Mouse (Mus musculus): ENCODE results near the gene Lrrtm3.

DNA sequence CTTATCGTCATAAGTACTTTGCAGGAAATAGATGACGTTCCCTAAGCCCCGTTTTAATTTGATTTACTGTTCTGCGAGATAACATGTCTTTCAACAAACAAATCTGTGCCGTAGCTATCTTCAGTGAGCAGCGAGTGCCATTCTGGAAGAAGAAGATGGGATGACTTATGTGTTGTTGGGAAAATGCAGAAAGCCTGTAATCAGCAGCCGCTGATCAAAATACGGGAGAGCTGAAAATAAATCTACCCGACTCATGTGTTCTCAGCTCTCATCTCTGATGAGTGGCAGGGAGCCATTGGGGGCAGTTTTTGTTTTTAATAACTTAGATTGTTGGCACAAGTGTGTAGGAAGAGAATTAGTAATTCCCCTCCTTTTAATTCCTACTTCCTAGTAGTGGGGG is 26.4 kb downstream of the Lrrtm3 start:
- no peak for TF ChIP-seq CTCF (conservative IDR thresholded peaks at IDR 0.05 in 1 of 2, IDR thresholded peaks at IDR 0.05 in 1 of 2; ENCODE audit: low read depth in 2 of 2, low read length in 2 of 2)
- TF ChIP-seq POLR2AphosphoS2 (IDR thresholded peaks at IDR 0.05; ENCODE audit: low read depth, low read length): no peak
- TF ChIP-seq HCFC1 (IDR thresholded peaks at IDR 0.05; ENCODE audit: low read depth, low read length): no peak
- no peak for TF ChIP-seq ZNF384 (IDR thresholded peaks at IDR 0.05; ENCODE audit: low read depth, low read length)
- no peak for TF ChIP-seq POLR2A (IDR thresholded peaks at IDR 0.05; ENCODE audit: low read depth, low read length)
- TF ChIP-seq MAZ (IDR thresholded peaks at IDR 0.05; ENCODE audit: low read depth, low read length): no peak
- no peak for TF ChIP-seq USF1 (IDR thresholded peaks at IDR 0.05; ENCODE audit: low read depth, low read length)
- no peak for TF ChIP-seq GABPA (IDR thresholded peaks at IDR 0.05; ENCODE audit: insufficient replicate concordance, low read depth, low read length)
